Mouse (Mus musculus) stomach, embryonic 15.5 days (tissue): ENCODE results near the gene Gtf2h2. TPM values are rescaled to one million over a fixed set of nuclear protein-coding genes. Genes with fewer than 3 reads are reported as not detected.
"Not testable (repeated sequence)": the region's sequence is repeated elsewhere in the genome, so short reads cannot be mapped to it uniquely, and the experiment has no call there.

ENCODE experiments used
- ATAC-seq: fragments of 200-750 bp; cut with Nextera tagmentation; 2 replicates; pipeline ENCODE4 v1.8.0; 2017; ENCODE audit warnings: low read depth, moderate number of reproducible peaks, moderate TSS enrichment; ENCODE audit not compliant: insufficient read depth, low FRiP score
- H3K27ac ChIP-seq: fragments of 300-500 bp; sonication (generic); 2 replicates; pipeline ENCODE4 v1.5.1; 2015; ENCODE audit warnings: mild to moderate bottlenecking, inconsistent platforms
- H3K27me3 ChIP-seq: fragments of 300-500 bp; sonication (generic); replicated peaks from 2 replicates; pipeline ENCODE4 v1.6.1; 2015; ENCODE audit warnings: inconsistent platforms
- H3K36me3 ChIP-seq: fragments of 300-500 bp; sonication (generic); 2 replicates; pipeline ENCODE4 v1.6.1; 2015; ENCODE audit warnings: inconsistent platforms
- H3K4me1 ChIP-seq: fragments of 300-500 bp; sonication (generic); 2 replicates; pipeline ENCODE4 v1.6.1; 2015; ENCODE audit warnings: inconsistent platforms
- H3K4me2 ChIP-seq: fragments of 300-500 bp; sonication (generic); 2 replicates; pipeline ENCODE4 v1.6.1; 2015; ENCODE audit warnings: mild to moderate bottlenecking, inconsistent platforms
- H3K4me3 ChIP-seq: fragments of 300-500 bp; sonication (generic); replicated peaks from 2 replicates; pipeline ENCODE4 v1.5.1; 2015; ENCODE audit warnings: inconsistent platforms
- H3K9ac ChIP-seq: fragments of 300-500 bp; sonication (generic); 2 replicates; pipeline ENCODE4 v1.6.1; 2015; ENCODE audit warnings: inconsistent platforms
- H3K9me3 ChIP-seq: fragments of 300-500 bp; sonication (generic); 2 replicates; pipeline ENCODE4 v1.6.1; 2016; ENCODE audit warnings: inconsistent platforms
- WGBS: fragments of 180-500 bp; shearing (Covaris S2); methylation state at CpG from one replicate; pipeline ENCODE4 v1.1.7; 2015; 5-methylcytosine and 5-hydroxymethylcytosine counted together
- polyA plus RNA-seq: library from polyadenylated mRNA; unstranded; fragments of >200 nt; fragmentation: Nextera tagmentation; extraction: Ambion mirVana; gene quantifications from 2 replicates; pipeline ENCODE4 v1.2.1, GENCODE M21; 2015

Gene Gtf2h2
- polyA plus RNA-seq, 1 experiment from 2014 or later, result 62.0 TPM

DNA sequence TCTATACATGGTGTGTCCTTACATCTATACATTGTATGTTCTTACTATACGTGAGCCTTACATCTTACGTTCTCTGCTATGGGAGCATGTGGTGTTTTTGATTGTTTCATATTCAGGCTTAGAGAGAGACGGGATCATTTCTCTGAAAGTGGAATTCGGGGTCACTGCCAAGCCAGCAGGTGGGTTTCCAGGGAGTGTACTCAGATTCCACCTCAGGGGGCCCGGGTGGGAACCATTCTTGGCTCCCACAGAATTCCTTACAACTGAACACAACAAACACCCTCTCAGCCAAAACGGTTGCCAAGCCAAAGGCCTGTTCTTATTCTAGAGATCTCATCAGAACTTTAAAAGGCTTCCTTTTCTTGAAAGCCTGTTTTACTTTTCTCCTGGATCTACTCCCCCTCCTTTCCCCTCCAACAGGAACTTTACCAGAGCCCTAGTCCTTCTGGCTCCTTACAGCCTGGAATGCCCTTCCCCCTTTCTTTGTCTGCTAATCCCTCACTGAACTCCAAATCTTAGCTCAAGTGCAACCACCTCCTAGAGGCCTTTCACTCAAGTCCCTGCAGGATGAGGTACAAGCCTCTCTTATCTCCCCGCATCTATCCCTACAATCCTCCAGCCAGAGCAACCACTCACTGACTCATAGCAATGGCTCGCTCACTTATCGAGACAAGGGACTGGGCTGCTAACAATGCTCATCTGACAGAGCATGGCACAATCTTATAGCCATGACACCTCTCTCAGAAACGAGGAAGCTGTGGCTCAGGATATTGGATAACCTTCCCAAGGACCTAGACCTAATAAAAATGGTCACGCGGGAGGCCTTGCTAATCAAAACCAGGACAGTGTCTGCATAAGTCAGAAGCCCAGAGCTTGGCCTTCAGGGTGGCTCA, 24.1 kb upstream of the Gtf2h2 start:
- no peak overlapping the region for H3K4me2 ChIP-seq
- ATAC-seq, result peak; percentile 36; the same call in 1 of the 2 replicates
- WGBS, result 49% methylated on average over 12 of the region's 12 CpGs

DNA sequence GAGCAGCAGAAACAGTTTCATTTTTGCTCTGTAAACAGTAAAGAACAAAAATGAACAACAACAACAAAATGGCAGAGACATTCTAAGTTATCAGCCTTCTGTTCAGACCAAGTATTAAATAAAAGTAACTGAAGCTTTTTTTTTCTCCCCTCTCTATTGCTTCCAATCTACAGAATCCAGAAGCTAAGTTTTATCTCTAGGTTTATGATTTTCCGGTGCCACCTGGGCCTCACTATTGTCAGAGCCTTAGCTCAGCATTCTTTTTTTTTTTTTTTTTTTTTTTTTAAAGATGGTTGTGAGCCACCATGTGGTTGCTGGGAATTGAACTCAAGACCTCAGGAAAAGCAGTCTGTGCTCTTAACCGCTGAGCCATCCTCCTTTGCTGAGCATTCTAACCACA, 20.4 kb upstream of the Gtf2h2 start:
- Histone ChIP-seq H3K9me3 (no peaks in the 10 kb centered on the region), H3K27me3 (no peaks in the 10 kb centered on the region), H3K9ac (no peak overlapping the region), H3K27ac (no peak overlapping the region), H3K4me1 (peaks cover 3% of the 10 kb centered on the region; the same call in 1 of the 2 replicates), H3K36me3 (no peaks in the 10 kb centered on the region), H3K4me3 (no peak overlapping the region), H3K4me2 (no peak overlapping the region)
- 81% methylated on average over 2 of the region's 2 CpGs for WGBS
- no peak for ATAC-seq

More for the DNA sequence above, 24.1 kb upstream of the Gtf2h2 start:
- Histone ChIP-seq H3K9ac (no peak overlapping the region), H3K4me1 (peaks cover 3% of the 10 kb centered on the region; the same call in 1 of the 2 replicates), H3K27ac (peak overlapping the region; percentile 75; the same call in 1 of the 2 replicates), H3K36me3 (no peaks in the 10 kb centered on the region), H3K27me3 (no peaks in the 10 kb centered on the region), H3K9me3 (no peaks in the 10 kb centered on the region), H3K4me3 (no peak overlapping the region)

DNA sequence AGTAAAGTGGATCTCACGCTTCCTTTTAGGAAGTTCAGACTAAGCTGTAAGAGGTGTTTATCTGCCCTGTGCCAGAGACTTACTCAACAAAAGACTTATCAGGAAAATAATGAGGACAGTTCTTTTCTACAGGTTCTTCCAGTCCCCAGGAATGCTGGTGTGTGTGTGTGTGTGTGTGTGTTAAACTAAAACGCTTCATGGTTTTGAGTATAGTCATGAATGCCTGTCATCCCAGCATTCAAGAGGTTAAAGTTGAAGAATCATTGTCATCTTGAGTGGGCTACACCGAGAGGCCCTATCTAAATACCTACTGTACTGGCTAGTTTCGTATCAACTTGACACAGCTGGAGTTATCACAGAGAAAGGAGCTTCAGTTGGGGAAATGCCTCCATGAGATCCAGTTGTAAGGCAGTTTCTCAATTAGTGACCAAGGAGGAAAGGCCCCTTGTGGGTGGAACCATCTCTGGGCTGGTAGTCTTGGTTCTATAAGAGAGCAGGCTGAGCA, 19.5 kb upstream of the Gtf2h2 start:
- Histone ChIP-seq H3K36me3 (no peaks in the 10 kb centered on the region), H3K9ac (no peak overlapping the region), H3K9me3 (no peaks in the 10 kb centered on the region), H3K27me3 (no peaks in the 10 kb centered on the region), H3K4me1 (peaks cover 3% of the 10 kb centered on the region; the same call in 1 of the 2 replicates), H3K27ac (no peak overlapping the region), H3K4me3 (no peak overlapping the region), H3K4me2 (no peak overlapping the region)
- WGBS, result 60% methylated on average over 4 of the region's 4 CpGs
- no peak for ATAC-seq

- Histone ChIP-seq H3K4me2 (no peak overlapping the region), H3K4me1 (peaks cover 2% of the 10 kb centered on the region; the same call in 1 of the 2 replicates), H3K27ac (no peak overlapping the region), H3K27me3 (no peaks in the 10 kb centered on the region), H3K9ac (no peak overlapping the region), H3K9me3 (no peaks in the 10 kb centered on the region), H3K4me3 (no peak overlapping the region), H3K36me3 (no peaks in the 10 kb centered on the region)
- ATAC-seq, result no peak
- 72% methylated on average over 7 of the region's 7 CpGs for WGBS
These were observed 18.9 kb upstream of the Gtf2h2 start for GRCm38 (mm10) chr13:100511146-100511859.

GRCm38 (mm10) chr13:100499625-100500024, 7.2 kb upstream of the Gtf2h2 start:
- H3K9ac ChIP-seq, H3K36me3 ChIP-seq, H3K4me1 ChIP-seq, H3K4me3 ChIP-seq, ATAC-seq, H3K4me2 ChIP-seq, H3K27me3 ChIP-seq, H3K27ac ChIP-seq, H3K9me3 ChIP-seq: not testable (repeated sequence)

GRCm38 (mm10) chr13:100495337-100495736, 3.0 kb upstream of the Gtf2h2 start:
- H3K4me3 ChIP-seq, result no peak overlapping the region
- 79% methylated on average over 4 of the region's 4 CpGs for WGBS
- no peaks in the 10 kb centered on the region for H3K36me3 ChIP-seq
- no peaks in the 10 kb centered on the region for H3K9me3 ChIP-seq
- peaks cover 9% of the 10 kb centered on the region; the same call in 1 of the 2 replicates for H3K4me1 ChIP-seq
- H3K27me3 ChIP-seq, result no peaks in the 10 kb centered on the region
- H3K4me2 ChIP-seq, result no peak overlapping the region
- ATAC-seq, result no peak
- no peak overlapping the region for H3K27ac ChIP-seq
- H3K9ac ChIP-seq, result no peak overlapping the region

DNA sequence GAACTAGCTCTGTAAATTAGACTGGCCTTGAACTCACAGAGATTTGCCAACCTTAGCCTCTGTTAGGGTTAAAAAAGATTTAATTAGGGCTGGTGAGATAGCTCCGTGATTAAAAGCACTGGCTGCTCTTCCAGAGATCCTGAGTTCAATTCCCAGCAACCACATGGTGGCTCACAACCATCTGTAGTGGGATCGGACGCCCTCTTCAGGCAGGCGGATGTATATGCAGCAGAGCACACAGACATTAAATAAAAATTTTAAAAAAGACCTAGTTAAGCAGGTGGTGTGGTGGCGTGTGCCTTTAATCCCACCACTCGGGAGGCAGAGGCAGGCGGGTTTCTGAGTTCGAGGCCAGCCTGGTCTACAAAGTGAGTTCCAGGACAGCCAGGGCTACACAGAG, 2.0 kb upstream of the Gtf2h2 start:
- not testable (repeated sequence) for H3K4me1 ChIP-seq, H3K27me3 ChIP-seq, H3K4me2 ChIP-seq, H3K27ac ChIP-seq, ATAC-seq, H3K9me3 ChIP-seq, H3K36me3 ChIP-seq, H3K9ac ChIP-seq, H3K4me3 ChIP-seq
- 62% methylated on average over 8 of the region's 8 CpGs for WGBS

GRCm38 (mm10) chr13:100493313-100493712, 934 bp upstream of the Gtf2h2 start:
- Histone ChIP-seq H3K36me3 (no peaks in the 10 kb centered on the region; the same call in 1 of the 2 replicates), H3K27ac (no peak overlapping the region), H3K4me2 (no peak overlapping the region), H3K9ac (no peak overlapping the region), H3K4me3 (no peak overlapping the region), H3K4me1 (peaks cover 9% of the 10 kb centered on the region; the same call in 1 of the 2 replicates), H3K9me3 (no peaks in the 10 kb centered on the region), H3K27me3 (no peaks in the 10 kb centered on the region)
- no peak for ATAC-seq
- 61% methylated on average over 8 of the region's 8 CpGs for WGBS

GRCm38 (mm10) chr13:100491623-100492022, 756 bp downstream of the Gtf2h2 start:
- Histone ChIP-seq H3K27me3 (no peaks in the 10 kb centered on the region), H3K36me3 (peaks cover 3% of the 10 kb centered on the region; the same call in 1 of the 2 replicates), H3K4me1 (peaks cover 9% of the 10 kb centered on the region; the same call in 1 of the 2 replicates), H3K4me2 (peak overlapping the region; percentile 63), H3K9ac (peak overlapping the region; percentile 86), H3K27ac (0 out of 2 replicates have a peak overlapping the region, but pooled peaks have one; percentile 86), H3K4me3 (peak overlapping the region; percentile 94), H3K9me3 (no peaks in the 10 kb centered on the region)
- WGBS, result 13% methylated on average over 6 of the region's 6 CpGs
- no peak for ATAC-seq

DNA sequence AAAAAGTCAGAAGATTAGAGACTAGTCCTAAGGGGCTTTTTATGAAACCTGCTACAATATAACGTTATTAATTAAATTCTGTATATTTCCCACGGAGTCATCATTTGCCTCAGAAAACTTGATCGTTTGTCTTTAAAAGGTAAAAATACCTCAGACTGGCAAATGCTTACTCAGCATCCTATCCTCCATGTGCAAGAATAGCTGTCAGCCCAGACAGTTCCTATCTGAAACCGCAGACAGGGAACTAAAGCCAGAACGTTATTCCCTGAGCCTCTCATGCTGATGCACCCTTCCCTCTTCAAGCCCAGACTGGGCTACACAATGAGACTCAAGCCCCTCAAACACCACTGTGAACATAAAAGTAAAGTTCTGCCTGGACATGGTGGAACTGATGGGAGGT, 2.0 kb downstream of the Gtf2h2 start:
- no peak overlapping the region for H3K4me2 ChIP-seq
- peaks cover 6% of the 10 kb centered on the region; the same call in 1 of the 2 replicates for H3K36me3 ChIP-seq
- no peaks in the 10 kb centered on the region for H3K27me3 ChIP-seq
- no peaks in the 10 kb centered on the region for H3K9me3 ChIP-seq
- H3K4me1 ChIP-seq, result peaks cover 9% of the 10 kb centered on the region; the same call in 1 of the 2 replicates
- no peak for ATAC-seq
- H3K4me3 ChIP-seq, result no peak overlapping the region
- 86% methylated on average over 5 of the region's 5 CpGs for WGBS
- no peak overlapping the region for H3K27ac ChIP-seq
- H3K9ac ChIP-seq, result no peak overlapping the region

DNA sequence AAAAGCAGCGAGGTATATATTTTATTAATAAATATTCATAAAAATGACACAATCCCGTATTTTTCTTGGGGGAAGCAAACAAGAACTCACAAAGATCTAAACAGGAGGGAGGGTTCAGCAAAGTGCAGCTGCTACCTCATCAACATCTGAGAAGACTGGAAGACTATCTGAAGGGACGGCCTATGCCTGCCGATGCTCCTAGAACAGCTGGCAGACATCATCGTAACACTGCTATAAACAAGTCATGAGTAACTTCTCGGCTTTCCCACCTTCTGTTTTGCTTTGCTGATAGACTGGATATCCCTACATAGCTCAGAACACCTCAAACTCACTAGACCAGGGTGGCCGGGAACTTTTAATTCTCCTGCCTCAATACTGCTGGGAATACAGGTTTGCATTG, 8.8 kb downstream of the Gtf2h2 start:
- no peaks in the 10 kb centered on the region for H3K4me1 ChIP-seq
- WGBS, result 54% methylated on average over 7 of the region's 7 CpGs
- peaks cover 22% of the 10 kb centered on the region; the same call in 1 of the 2 replicates for H3K36me3 ChIP-seq
- no peaks in the 10 kb centered on the region for H3K27me3 ChIP-seq
- no peak overlapping the region for H3K9ac ChIP-seq
- H3K27ac ChIP-seq, result no peak overlapping the region
- H3K4me3 ChIP-seq, result no peak overlapping the region
- no peak for ATAC-seq
- no peak overlapping the region for H3K4me2 ChIP-seq
- H3K9me3 ChIP-seq, result no peaks in the 10 kb centered on the region
